Mouse (Mus musculus): ENCODE results near the gene Sprr2a3.
"Not testable (repeated sequence)": the region's sequence is repeated elsewhere in the genome, so short reads cannot be mapped to it uniquely, and the experiment has no call there.

Gene Sprr2a3

GRCm38 (mm10) chr3:92285101-92285500, at the start of gene Sprr2a3:
Gene Sprr2a3, plus strand, starts transcription at chr3:92285417.
- not testable (repeated sequence) for DNase-seq

GRCm38 (mm10) chr3:92236463-92237189, 48.6 kb upstream of the Sprr2a3 start:
- not testable (repeated sequence) for DNase-seq

- not testable (repeated sequence) for DNase-seq
Observed at GRCm38 (mm10) chr3:92238736-92239135, 46.5 kb upstream of the Sprr2a3 start.

- DNase-seq, result not testable (repeated sequence)
Observed at GRCm38 (mm10) chr3:92239197-92239596, 46.0 kb upstream of the Sprr2a3 start.

- DNase-seq, result not testable (repeated sequence)
Observed at GRCm38 (mm10) chr3:92244833-92245232, 40.4 kb upstream of the Sprr2a3 start.

GRCm38 (mm10) chr3:92246245-92246644, 39.0 kb upstream of the Sprr2a3 start:
- DNase-seq, result not testable (repeated sequence)

- not testable (repeated sequence) for DNase-seq
Observed at GRCm38 (mm10) chr3:92248494-92248893, 36.7 kb upstream of the Sprr2a3 start.

- not testable (repeated sequence) for DNase-seq
Observed at GRCm38 (mm10) chr3:92250450-92250849, 34.8 kb upstream of the Sprr2a3 start.

GRCm38 (mm10) chr3:92253860-92254259, 31.4 kb upstream of the Sprr2a3 start:
- DNase-seq, result not testable (repeated sequence)

GRCm38 (mm10) chr3:92258526-92258925, 26.7 kb upstream of the Sprr2a3 start:
- not testable (repeated sequence) for DNase-seq

- not testable (repeated sequence) for DNase-seq
Observed at GRCm38 (mm10) chr3:92263462-92263861, 21.8 kb upstream of the Sprr2a3 start.

GRCm38 (mm10) chr3:92271414-92271985, 13.7 kb upstream of the Sprr2a3 start:
- DNase-seq, result not testable (repeated sequence)

GRCm38 (mm10) chr3:92273504-92273903, 11.7 kb upstream of the Sprr2a3 start:
- not testable (repeated sequence) for DNase-seq

- DNase-seq, result not testable (repeated sequence)
Observed at GRCm38 (mm10) chr3:92274018-92274417, 11.2 kb upstream of the Sprr2a3 start.

- not testable (repeated sequence) for DNase-seq
Observed at GRCm38 (mm10) chr3:92279663-92280062, 5.6 kb upstream of the Sprr2a3 start.

- not testable (repeated sequence) for DNase-seq
Observed at GRCm38 (mm10) chr3:92280963-92281606, 4.1 kb upstream of the Sprr2a3 start.

GRCm38 (mm10) chr3:92288489-92288888, 3.3 kb downstream of the Sprr2a3 start:
- DNase-seq, result not testable (repeated sequence)

- no peak for DNase-seq
Observed at GRCm38 (mm10) chr3:92307406-92307805, 22.2 kb downstream of the Sprr2a3 start.

GRCm38 (mm10) chr3:92316320-92316719, 31.1 kb downstream of the Sprr2a3 start, which contains the start of gene Sprr2b:
Gene Sprr2b, plus strand, starts transcription at chr3:92316620.
- no peak for DNase-seq

GRCm38 (mm10) chr3:92317384-92317783, 32.2 kb downstream of the Sprr2a3 start:
- no peak for DNase-seq

- no peak for DNase-seq
Observed at GRCm38 (mm10) chr3:92336278-92336677, 51.1 kb downstream of the Sprr2a3 start.

GRCm38 (mm10) chr3:92338840-92339239, 53.6 kb downstream of the Sprr2a3 start, which contains the start of gene Sprr2d:
Gene Sprr2d, plus strand, starts transcription at chr3:92339140.
- no peak for DNase-seq
